Mouse (Mus musculus) cerebellum, adult 11-12 months (tissue): Measurements from ENCODE around the gene Ticam1.

Experiments used
- DNase-seq: peaks from one replicate; pipeline ENCODE4 v3.0.0; 2022

Gene Ticam1

DNA sequence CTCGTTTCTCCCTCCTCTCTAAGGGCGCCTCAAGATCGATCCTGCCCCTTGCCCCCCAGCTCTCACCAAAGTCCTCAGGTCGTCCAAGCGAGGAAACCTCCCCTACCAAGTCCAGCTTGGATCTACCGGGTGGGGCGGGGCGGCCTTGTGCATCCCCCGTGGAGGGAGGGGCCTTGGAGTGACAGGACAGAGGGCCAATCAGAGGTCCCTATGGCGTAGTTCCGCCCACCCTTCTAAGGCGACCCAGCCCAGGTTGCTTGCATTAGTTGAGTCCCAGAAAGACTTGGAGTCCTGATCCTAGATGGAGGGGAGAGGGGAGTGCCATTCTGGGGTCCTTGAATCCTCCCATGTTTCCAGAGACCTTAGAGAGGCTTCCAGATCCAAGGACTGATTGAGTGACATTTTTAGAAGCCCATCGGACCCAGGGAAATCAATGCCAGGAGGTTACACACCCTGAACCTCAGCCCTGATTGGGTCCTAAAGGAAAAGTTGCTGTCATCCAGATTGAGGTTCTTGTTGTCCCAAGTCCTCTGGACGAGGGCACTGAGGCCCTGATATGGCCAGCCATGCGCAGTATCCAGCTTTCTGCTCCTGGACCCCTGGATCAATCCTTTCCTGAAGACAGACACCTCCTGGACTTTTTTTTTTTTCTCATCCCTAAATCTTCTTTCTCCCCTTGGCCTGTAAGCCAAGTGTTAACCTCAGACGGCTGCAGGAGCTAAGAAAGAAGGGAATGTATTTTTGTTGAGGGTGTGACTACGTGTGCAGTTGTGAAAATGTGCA, 14.0 kb upstream of the Ticam1 start:
- peak; percentile 45 for DNase-seq

DNA sequence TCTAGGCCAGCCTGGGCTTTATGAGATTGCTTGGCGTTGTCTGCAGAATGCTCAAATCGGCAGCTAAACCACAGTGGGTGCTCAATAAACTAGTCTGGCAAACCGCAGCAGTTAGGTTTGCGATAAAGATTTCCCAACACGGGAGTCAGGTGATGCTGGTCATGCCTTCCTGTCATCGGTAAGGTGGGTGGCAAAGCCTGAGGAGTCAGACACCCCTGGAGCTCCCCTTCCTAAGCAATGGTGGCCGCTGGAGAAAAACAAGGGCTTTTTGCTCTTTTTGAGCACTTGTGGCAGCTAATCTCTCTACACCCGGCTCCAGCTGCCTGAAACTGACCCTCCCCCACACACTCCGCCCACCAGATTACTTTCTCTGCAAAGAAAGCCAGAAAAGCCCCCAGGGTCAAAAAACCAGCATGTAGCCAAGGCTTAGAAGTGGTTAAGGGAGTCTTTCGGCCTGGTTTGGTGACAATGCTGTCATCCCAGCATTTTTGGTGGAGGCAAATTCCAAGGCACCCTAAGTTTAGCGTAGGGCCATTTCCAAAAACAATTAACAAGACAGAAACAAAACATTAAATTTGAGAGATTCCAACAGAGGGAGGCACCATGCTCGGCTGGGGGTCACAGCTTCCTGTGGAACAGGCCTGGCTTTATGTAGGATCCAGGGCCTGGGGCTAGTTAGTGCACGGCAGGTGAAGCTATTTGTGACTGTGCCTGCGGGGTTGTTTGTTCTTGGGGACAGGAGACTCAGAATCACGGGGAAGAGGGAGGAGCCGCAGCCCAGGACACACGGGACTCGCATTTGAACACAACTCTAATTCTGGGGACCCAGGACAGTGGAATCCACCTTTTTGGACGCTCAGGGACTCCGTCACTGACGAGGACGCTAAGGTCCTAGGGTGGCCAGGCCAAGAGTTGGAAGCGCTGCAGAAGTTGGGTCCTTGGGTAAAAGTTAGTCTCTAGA, 13.1 kb upstream of the Ticam1 start:
- DNase-seq: peak; percentile 30

DNA sequence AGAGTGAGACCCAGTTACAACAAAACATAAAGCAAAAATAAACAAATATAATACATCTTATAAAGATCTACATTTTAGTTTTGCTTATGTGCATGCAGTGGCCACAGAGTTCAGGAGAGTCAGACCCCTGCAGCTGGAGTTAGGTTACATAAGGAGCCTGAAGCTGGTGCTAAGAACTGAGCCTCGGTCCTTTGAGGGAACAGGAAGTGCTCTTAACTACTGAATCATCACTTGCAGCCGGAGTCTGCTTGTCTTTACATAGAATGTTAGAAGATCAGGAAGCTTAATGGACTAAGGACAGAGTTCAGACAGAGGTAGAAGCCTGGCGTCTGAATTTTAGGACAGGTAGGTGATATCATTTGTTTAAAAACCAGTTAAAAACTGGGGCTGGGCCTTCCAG, 12.3 kb upstream of the Ticam1 start:
- DNase-seq: no peak

DNA sequence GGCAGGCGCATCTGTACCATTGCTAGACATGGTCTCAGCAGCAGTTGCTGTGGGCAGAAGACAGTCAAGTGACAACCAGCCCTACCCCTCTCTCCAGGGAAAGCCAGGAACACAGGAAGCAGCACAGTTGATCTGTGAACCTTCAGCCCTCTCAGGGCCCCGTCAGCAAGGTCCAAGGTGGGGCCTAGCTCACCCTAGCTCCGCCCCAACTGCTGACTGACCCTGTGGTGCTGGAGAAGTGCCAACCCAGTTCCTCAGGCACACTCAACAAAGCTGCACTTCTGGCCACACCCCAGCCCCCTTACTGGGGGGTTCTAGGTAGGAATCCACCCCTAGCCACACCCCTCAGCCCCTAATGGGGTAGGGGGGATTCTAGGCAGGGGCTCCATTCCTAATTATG, 11.2 kb upstream of the Ticam1 start:
- DNase-seq: peak; percentile 29

- DNase-seq: no peak
Measured at GRCm38 (mm10) chr17:56285995-56286394, 9.4 kb upstream of the Ticam1 start.

GRCm38 (mm10) chr17:56283316-56283715, 6.7 kb upstream of the Ticam1 start:
- no peak for DNase-seq

- DNase-seq: peak; percentile 32
Measured at GRCm38 (mm10) chr17:56282802-56283201, 6.2 kb upstream of the Ticam1 start.

DNA sequence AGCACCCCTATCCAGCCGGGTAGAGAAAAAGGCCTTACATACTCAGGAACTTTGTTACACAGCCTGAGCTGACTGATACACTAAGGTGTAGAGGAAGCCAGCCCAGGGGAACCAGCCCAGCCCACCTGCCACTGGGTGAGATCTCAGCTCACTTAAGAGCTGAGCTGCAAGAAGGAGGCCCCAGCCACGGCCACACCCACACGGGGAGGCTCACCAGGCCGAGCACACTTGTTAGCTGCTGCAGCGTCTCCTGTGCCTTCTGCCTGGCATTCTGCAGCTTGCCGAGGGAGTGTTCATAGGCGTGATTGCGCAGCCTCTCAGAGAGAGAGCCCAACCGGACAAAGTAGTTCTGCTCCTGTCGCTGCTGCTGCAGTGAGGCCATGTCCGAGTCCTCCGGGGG, 4.6 kb upstream of the Ticam1 start:
- DNase-seq: no peak

DNA sequence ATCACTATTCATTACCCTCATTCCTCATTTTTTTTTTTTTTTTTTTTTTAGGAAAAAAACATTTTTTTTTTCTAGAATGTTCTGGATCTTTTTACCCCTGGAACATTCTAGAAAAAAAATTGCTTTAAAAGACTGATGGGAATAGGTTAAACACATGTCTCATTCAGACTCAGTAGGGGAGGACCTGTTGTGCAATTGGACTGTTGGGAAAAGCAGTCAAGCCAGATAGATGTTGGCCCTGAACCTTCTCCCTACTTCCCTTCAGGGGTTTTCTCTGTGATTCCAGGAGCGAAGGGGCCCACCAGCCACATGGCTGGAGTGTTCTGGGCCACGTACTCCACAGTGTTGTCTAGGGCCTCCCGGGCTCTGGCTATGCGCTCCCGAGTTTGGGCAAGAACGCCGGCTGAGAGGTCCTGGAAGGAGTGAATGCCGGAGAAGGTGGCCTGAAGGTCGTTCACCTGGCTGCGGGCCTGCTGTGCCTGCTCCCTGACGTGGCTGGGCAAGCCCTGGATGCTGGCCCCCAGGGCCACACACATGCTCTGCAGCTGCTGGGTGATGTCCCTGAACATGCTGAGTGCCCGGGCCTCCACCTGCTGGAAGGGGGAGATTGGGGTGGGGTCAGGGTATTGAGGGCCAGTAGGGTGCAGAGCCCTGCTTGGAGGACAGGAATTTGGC, 3.0 kb upstream of the Ticam1 start:
- DNase-seq: no peak

- DNase-seq: no peak
Measured at GRCm38 (mm10) chr17:56278340-56278739, 1.8 kb upstream of the Ticam1 start.

DNA sequence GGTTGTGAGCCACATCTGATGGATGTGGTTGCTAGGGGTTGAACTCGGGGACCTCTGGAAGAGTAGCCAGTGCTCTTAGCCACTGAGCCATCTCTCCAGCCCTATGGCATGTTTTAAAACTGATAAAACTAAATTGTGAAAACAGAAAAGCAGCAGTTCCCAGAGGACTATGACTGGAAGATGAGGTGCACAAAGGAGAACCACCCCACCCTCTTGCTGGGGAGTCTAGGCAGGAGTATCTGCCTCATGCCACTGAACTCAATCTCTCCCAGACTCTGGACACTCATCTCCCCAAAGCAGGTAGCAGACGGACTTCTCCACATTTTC, 944 bp upstream of the Ticam1 start:
- no peak for DNase-seq

DNA sequence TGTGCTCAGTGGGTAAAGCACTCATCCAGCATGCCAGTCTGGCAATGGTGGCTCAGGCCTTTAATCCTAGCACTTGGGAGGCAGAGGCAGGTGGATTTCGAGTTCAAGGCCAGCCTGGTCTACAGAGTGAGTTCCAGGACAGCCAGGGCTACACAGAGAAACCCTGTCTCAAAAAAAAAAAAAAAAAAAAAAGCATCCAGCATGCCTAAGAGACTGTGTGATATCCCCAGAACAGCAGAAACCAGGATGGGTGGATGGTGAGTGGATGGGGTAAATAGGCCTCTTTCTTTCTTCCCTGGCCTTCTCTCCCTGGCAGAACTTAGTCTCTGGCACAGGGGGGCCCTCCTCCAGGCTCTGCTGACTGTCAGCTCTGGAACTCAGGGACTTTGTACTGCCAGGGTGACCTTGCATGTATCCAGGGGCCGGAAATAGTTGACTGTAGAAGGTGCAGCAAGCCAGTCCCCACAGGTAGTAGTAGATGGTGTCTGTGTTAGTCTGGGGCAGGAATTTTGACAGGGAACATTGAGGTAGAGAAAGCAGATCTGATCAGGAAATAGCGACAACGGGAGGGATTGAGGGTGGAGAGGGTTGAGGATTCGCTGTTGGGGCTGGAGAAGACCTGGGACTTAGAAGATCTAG, 625 bp downstream of the Ticam1 start:
- DNase-seq: peak; percentile 42

DNA sequence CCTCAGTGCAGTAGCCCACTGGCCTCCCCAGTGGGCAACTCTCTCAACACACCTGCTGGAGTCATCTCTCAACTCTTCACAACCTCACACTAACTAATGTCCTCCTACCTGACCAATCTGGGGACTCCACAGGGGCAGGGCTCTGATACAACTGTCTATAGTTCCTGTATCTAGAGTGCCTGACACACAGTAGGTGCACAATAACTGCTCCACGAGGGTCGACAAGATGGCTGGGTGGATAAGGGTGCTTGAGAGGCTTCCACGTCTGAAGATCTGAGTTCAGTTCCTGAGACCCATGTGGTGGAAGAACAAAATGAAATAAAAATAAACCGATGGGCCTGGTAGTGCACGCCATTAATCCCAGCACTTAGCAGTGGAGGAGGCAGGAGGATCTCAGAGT, 2.6 kb downstream of the Ticam1 start:
- no peak for DNase-seq

DNA sequence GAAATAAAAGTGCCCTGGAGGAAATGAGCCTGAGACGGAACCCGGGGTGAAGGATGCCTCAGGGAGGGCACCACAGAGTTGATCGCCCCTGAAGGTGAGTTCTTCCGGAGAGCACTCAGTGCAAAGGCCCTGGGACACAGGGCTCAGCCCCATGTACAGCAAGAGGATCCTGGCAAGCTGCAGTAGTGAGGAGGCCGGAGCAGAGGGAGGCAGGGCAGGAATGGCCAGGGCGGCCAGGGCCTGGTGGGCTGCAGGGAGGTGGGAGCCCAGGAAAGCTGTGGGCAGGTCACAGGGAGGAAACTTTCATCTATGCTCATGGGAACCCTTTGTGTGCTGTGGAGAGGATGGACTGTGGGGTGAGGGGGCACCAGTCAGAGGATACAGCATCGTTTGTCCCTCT, 3.1 kb downstream of the Ticam1 start:
- DNase-seq: no peak

- peak; percentile 33 for DNase-seq
Measured at GRCm38 (mm10) chr17:56272644-56273043, 3.9 kb downstream of the Ticam1 start.

DNA sequence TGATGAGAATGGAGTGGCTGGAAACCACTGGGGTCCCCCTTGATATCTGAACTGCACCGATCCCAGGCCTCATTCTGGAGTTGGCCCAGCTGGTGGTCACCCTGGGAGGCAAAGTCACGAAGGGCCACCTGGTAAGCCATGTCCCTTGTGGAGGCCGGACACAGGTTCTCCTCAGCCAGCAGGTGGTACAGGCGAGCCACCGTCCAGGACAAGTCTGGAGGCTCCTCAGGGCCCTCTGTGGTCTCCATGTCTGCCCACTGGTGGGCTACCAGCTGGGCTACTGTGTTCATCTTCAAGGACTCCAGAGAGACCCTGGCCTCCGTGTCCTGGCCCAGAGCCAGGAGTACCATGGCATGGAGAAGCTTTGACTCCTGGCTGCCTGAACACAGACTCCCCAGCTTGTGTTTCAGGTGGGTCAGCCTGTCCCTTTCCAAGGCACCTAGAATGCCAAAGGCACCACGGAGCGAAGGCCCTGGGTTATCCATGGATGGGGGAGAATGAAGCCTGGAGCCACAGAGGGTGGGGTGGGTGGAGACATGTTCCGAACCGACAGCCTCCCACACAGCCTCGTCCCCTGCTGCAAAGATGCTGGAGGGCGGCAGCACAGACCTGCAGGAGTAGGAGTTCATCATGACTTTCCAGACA, 4.9 kb downstream of the Ticam1 start:
- DNase-seq: peak; percentile 52

DNA sequence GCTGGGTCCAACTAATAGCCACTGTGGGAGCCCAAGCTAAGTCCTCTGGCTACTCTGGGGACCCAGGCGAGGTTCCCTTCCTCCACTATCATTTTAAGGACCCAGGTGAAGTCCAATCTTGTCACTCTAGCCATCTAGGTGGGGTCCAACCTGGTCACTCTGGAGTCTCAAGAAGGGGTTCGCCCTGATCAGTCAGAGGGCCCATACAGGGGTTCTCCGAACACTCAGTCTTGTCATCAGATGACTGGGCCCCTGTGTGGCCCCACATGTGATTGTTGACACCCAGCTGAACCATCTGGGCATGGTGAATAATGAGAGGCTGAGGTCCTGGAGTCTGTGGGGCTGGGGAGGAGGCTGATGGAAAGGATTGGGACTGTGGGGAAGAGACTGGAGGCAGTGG, 6.8 kb downstream of the Ticam1 start:
- no peak for DNase-seq

GRCm38 (mm10) chr17:56269153-56269630, 7.4 kb downstream of the Ticam1 start:
- peak; percentile 71 for DNase-seq

GRCm38 (mm10) chr17:56266271-56266670, 10.3 kb downstream of the Ticam1 start:
- DNase-seq: no peak

DNA sequence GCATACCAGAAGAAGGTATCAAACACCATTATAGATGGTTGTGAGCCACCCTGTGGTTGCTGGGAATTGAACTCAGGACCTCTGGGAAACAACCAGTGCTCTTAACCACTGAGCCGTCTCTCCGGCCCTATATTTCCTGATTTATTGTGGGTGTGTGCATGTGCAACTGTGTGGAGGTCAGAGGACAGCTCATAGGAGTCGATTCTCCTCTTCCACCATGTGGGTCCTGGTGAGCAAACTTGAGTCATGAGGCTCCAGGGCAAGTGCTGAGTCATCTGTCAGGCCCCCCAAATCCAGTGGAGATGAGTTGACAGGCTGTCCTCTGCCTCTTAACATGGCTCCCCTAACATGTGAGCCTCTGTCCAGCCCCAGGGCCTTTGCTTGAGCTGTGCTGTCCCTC, 10.7 kb downstream of the Ticam1 start:
- no peak for DNase-seq

DNA sequence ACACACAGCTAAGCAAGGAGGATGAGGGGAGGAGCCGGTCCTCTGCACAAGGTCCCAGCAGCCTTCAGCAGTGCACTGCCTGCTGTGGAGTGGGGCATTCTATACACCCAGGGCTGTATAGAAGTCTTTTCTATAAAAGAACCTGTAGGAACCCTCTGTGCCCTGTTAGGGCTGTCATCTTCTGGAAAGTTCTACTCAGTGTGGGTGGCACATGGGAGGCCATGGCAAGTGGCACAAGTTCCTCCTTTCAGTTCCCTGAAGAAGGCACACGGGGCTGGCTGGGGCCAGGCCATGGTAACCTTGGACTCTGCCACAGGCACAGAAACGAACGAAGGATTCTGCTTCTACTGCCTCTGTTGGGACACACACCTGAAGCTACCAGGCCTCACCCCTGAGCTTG, 11.6 kb downstream of the Ticam1 start:
- no peak for DNase-seq

DNA sequence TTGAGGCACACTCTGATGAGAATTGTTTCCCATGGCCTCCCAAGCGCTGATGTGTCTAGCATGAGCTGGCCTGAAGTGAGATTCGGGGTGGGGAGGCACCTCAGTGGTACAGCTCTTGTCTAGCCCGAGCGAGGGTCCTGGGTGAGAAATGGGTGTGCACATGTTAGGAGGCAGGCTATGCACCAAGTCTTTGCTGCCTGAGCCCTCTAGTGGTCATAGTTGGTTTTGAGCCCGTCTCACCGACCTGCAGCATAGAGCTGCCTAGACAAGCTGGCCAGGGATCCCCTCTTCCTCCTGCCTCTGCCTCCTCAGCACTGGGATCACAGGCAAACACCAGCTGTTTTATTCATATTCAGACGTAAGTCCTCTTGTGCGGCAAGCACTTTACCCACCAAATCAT, 12.6 kb downstream of the Ticam1 start:
- peak; percentile 73 for DNase-seq
